Mouse (Mus musculus) erythroblast, embryonic 14.5 days (primary cell): Measurements from ENCODE around the gene Gm17617.

Source experiments
- GATA1 ChIP-seq: IDR thresholded peaks from 2 replicates; pipeline ENCODE4 v1.6.1; 2012; ENCODE audit warnings: low read length, inconsistent platforms, mixed read lengths
- TAL1 ChIP-seq: IDR thresholded peaks from 3 replicates; pipeline ENCODE4 v1.6.1; 2012; ENCODE audit warnings: low read length, inconsistent platforms, mixed read lengths

GRCm38 (mm10) chr13:55181786-55182172 is 48.4 kb upstream of the Gm17617 start:
- TF ChIP-seq GATA1 (no peak), TAL1 (no peak)
